Mouse (Mus musculus) ES-E14 (cell line): ENCODE results near the gene Dcaf11. TPM values are rescaled to one million over a fixed set of nuclear protein-coding genes. Genes with fewer than 3 reads are reported as not detected.

Experiments
- DNase-seq: peaks from one replicate; pipeline ENCODE4 v3.0.0-alpha.2; 2013; ENCODE audit warnings: low read depth, low spot score
- H3K27ac ChIP-seq: 2 replicates; pipeline ENCODE4 v1.5.1; 2012; ENCODE audit warnings: low read depth, mild to moderate bottlenecking, low read length, moderate library complexity, mixed read lengths; ENCODE audit not compliant: poor library complexity, insufficient read depth, severe bottlenecking
- H3K36me3 ChIP-seq: 2 replicates; pipeline ENCODE4 v1.6.1; 2012; ENCODE audit warnings: mild to moderate bottlenecking, low read length, moderate library complexity, mixed read lengths; ENCODE audit not compliant: control insufficient read depth, poor library complexity, insufficient read depth, severe bottlenecking
- H3K4me1 ChIP-seq, 2 experiments: fragments of 150-350 bp in 1 of 2; sonication (generic) in 1 of 2; 2 replicates each; pipeline ENCODE4 v1.6.1; 2012; ENCODE audit warnings: low read length in 2 of 2, mild to moderate bottlenecking in 1 of 2, mixed read lengths in 1 of 2; ENCODE audit not compliant: control insufficient read depth in 2 of 2, insufficient read depth in 2 of 2, poor library complexity in 1 of 2
- H3K4me3 ChIP-seq, 2 experiments: fragments of 150-350 bp in 1 of 2; sonication (generic) in 1 of 2; 2 replicates each; pipeline ENCODE4 v1.5.1; 2012; ENCODE audit warnings: low read length in 2 of 2, low read depth in 1 of 2, mild to moderate bottlenecking in 1 of 2, mixed read lengths in 1 of 2; ENCODE audit not compliant: insufficient read depth in 1 of 2, poor library complexity in 1 of 2, severe bottlenecking in 1 of 2
- H3K9ac ChIP-seq: 2 replicates; pipeline ENCODE4 v1.6.1; 2012; ENCODE audit warnings: low read depth, mild to moderate bottlenecking, low read length, mixed read lengths; ENCODE audit not compliant: poor library complexity, insufficient read depth, severe bottlenecking
- H3K9me3 ChIP-seq: fragments of 150-350 bp; sonication (generic); 2 replicates; pipeline ENCODE4 v1.6.1; 2012; ENCODE audit warnings: low read depth, mild to moderate bottlenecking, low read length; ENCODE audit not compliant: control insufficient read depth, insufficient read depth
- CHD2 ChIP-seq: IDR thresholded peaks from 2 replicates; pipeline ENCODE4 v1.6.1; 2014; ENCODE audit warnings: mild to moderate bottlenecking, low read depth, low read length, inconsistent platforms
- HCFC1 ChIP-seq: IDR thresholded peaks from 2 replicates; pipeline ENCODE4 v1.6.1; 2012; ENCODE audit warnings: low read length, inconsistent platforms, borderline replicate concordance; ENCODE audit not compliant: insufficient read depth
- MAFK ChIP-seq: IDR thresholded peaks from 2 replicates; pipeline ENCODE4 v1.6.1; 2014; ENCODE audit warnings: mild to moderate bottlenecking, low read depth, low read length, inconsistent platforms; ENCODE audit not compliant: insufficient read depth
- ZC3H11A ChIP-seq: IDR thresholded peaks from 2 replicates; pipeline ENCODE4 v1.6.1; 2012; ENCODE audit warnings: low read depth, mild to moderate bottlenecking, inconsistent platforms, low read length, borderline replicate concordance
- ZNF384 ChIP-seq: IDR thresholded peaks from 2 replicates; pipeline ENCODE4 v1.6.1; 2012; ENCODE audit warnings: low read depth, low read length, inconsistent platforms
- in situ Hi-C, 2 experiments: fragments of 600-800 bp; cut with MboI; formaldehyde crosslinking; loops; one replicate each; pipeline ENCODE4 v1.15.1; 2025; ENCODE audit warnings: low sequenced_read_pairs in 2 of 2, inconsistent platforms in 1 of 2; ENCODE audit not compliant: unreplicated experiment in 2 of 2
- total RNA-seq: library from RNA; depleted of rRNA; stranded (reverse); fragments of 300-350 nt; gene quantifications from 2 replicates; pipeline ENCODE4 v1.2.3, GENCODE M21; 2012

The Dcaf11 gene
- total RNA-seq, 1 experiment, result 17.5 TPM

DNA sequence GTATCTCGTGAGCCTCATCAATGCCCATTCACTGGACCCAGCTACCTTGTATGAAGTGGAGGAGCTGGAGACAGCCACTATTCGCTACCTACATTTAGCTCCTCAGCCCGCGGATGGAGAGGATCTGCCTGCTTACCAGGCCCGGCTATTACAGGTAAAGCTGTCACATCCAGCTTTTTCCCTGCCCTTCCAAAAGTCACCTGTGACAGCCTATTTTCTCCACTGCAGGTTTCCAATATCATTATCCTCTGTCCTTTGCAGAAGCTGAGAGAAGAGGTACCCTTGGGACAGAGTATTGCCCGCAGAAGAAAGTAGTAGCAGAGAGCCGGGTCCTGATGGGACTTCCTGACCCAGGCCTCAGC, 43.4 kb downstream of the Dcaf11 start, which contains the start of gene Irf9:
Gene Irf9, plus strand, starts transcription at position 301 of the 362 bp plus-strand sequence.
- H3K9ac ChIP-seq, result peak within 1 kb of the TSS; percentile 69; the same call in 1 of the 2 replicates
- peak within 1 kb of the TSS; percentile 96 for H3K27ac ChIP-seq
- no peak for DNase-seq
- peaks cover 49% of the 10 kb centered on the region for H3K36me3 ChIP-seq
- peaks cover 0 to 15% of the 10 kb centered on the region in 2 experiments; a peak in 2 of 4 replicates for H3K4me1 ChIP-seq
- TF ChIP-seq CHD2 (no peak), MAFK (no peak), ZNF384 (no peak), HCFC1 (no peak), ZC3H11A (no peak)
- peak within 1 kb of the TSS; percentile 56 to 59 for H3K4me3 ChIP-seq
- no peaks in the 10 kb centered on the region for H3K9me3 ChIP-seq
- in situ Hi-C loops, result no loop called here

DNA sequence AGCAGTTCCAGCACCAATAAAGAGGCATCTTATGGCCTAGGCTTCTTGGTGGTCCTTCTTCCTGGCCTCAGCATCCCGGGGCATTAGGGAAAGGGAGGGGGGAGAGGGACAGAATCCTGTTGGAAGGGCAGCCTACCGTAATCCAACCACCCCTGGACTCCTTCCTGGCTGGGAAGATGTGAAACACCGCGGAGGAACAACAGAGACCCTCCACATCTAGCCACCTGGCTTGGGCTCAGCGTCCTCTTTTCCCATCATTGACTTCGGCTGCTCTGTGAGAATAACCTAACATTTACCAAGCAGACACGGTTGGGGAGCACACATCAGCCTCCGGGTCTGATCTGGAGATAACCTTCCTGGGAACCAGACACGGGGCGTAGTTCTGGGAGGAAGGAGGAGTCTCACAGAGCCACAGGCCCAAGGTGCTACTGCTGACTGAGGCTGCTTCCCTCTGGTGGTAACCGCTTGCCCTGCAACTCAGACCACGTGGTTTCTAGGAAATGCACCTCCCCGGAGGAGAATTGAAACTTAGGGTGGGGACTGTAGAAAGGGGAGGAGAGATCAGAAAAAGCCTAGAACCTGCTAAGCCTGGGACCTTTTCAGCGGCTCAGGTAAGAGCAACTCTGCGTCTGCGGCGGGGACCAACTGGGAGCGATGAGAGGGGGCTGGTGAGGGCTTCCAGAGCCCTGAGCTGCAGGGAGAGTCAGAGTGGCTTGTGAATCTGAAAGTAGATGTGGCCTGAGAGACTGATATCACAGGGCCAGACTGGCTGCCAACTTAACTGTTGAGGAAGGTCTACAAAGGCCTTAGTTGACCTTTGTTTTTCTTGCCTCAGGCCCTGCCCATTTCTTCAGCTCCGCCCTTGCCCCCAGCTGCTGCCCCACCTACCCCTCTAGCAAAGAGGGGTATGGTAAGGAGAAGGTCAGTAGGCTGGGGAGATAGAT, 44.1 kb downstream of the Dcaf11 start:
- in situ Hi-C loops, result no loop called here
- DNase-seq, result peak; percentile 96
- no peaks in the 10 kb centered on the region for H3K9me3 ChIP-seq
- H3K4me3 ChIP-seq, result peak overlapping the region; percentile 56 to 59
- H3K4me1 ChIP-seq, result peaks cover 0 to 15% of the 10 kb centered on the region in 2 experiments; a peak in 2 of 4 replicates
- H3K36me3 ChIP-seq, result peaks cover 50% of the 10 kb centered on the region
- TF ChIP-seq CHD2 (no peak), MAFK (no peak), ZNF384 (no peak), HCFC1 (peak; percentile 57; the same call in 1 of the 2 replicates), ZC3H11A (no peak)
- H3K9ac ChIP-seq, result peak overlapping the region; percentile 69; the same call in 1 of the 2 replicates
- peak overlapping the region; percentile 96 for H3K27ac ChIP-seq

DNA sequence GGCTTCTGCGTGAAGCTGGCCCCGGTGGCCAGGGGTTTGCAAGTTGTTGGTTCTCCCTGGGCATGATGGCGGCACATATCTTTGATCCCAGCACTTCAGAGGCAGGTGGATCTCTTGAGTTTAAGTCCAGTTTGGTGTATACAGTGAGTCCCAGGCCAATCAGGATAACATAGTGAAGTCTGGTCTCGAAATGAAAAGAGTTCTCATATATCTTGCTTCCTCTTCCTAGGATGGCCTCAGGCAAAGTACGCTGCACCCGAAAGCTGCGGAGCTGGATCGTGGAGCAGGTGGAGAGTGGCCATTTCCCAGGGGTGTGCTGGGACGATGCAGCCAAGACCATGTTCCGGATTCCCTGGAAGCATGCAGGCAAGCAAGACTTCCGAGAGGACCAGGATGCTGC, 45.0 kb downstream of the Dcaf11 start:
- H3K4me3 ChIP-seq, result peak overlapping the region; percentile 56 to 59; a peak in 3 of 4 replicates
- DNase-seq, result no peak
- H3K9me3 ChIP-seq, result no peaks in the 10 kb centered on the region
- peak overlapping the region; percentile 54; the same call in 1 of the 2 replicates for H3K9ac ChIP-seq
- TF ChIP-seq ZNF384 (no peak), ZC3H11A (no peak), HCFC1 (no peak), CHD2 (no peak), MAFK (no peak)
- in situ Hi-C loops, result no loop called here
- H3K4me1 ChIP-seq, result peaks cover 0 to 15% of the 10 kb centered on the region in 2 experiments; a peak in 2 of 4 replicates
- peak overlapping the region; percentile 96; the same call in 1 of the 2 replicates for H3K27ac ChIP-seq
- peaks cover 45% of the 10 kb centered on the region for H3K36me3 ChIP-seq

DNA sequence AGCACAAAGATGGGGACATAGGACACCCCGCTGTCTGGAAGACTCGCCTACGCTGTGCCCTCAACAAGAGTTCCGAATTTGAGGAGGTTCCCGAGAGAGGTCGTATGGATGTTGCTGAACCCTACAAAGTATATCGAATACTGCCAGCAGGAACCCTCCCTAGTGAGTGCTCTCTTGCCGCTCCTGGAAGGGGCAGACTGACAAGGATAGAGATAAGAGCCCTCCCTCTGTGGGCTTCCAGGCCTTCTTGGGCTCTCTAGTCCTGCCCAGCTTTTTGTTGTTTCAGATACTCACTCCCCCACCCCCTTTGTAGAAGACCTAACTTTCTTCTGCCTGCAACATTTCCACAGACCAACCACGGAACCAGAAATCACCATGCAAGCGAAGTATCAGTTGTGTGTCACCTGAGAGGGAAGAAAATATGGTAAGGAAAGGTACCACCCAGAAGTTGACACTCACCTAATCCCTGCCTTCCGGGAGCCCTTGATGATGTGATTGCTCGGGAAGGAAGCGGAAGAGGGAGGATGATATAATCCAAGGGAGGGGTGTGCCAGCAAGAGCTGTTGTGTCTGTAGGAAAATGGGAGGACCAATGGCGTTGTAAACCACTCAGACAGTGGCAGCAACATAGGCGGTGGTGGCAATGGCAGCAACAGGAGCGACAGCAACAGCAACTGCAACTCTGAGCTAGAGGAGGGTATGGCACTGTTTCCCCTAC, 46.1 kb downstream of the Dcaf11 start:
- no peak for DNase-seq
- H3K27ac ChIP-seq, result no peak overlapping the region
- H3K36me3 ChIP-seq, result peaks cover 47% of the 10 kb centered on the region
- no peaks in the 10 kb centered on the region for H3K9me3 ChIP-seq
- H3K4me3 ChIP-seq, result no peak overlapping the region
- peaks cover 0 to 15% of the 10 kb centered on the region in 2 experiments; a peak in 2 of 4 replicates for H3K4me1 ChIP-seq
- TF ChIP-seq ZC3H11A (no peak), MAFK (no peak), CHD2 (no peak), HCFC1 (no peak), ZNF384 (no peak)
- peak overlapping the region; percentile 16; the same call in 1 of the 2 replicates for H3K9ac ChIP-seq
- in situ Hi-C loops, result no loop called here
